Mouse (Mus musculus): ENCODE measurements around the gene Hspa1l. TPM values are rescaled to one million over a fixed set of nuclear protein-coding genes. Genes with fewer than 3 reads are reported as not detected.

Gene Hspa1l
- polyA plus RNA-seq, 1 experiment from 2014 or later, result 0.25 TPM

DNA sequence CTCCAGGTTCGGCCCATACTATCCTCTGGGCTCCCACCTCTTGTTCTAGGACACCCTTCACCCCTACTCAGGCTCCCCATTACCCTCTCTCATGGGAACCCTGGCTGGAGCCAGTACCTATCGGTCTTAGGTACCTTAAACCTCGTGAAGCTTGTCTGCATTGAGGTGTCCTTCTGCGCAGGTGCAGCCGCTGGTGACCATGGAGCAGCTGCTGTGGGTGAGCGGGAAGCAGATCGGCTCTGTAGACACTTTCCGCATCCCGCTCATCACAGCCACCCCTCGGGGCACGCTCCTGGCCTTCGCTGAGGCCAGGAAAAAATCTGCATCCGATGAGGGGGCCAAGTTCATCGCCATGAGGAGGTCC is 40.8 kb upstream of the Hspa1l start:
- WGBS, result 7% methylated on average over 14 of the region's 14 CpGs
- ATAC-seq, result 0 out of 2 replicates have a peak, but pooled peaks have one; percentile 2
- H3K4me2 ChIP-seq (replicated peaks; ENCODE audit: low read depth), result peak overlapping the region; percentile 95
- H3K4me1 ChIP-seq (replicated peaks; ENCODE audit: control insufficient read depth, insufficient read depth, low read length), result no peaks in the 10 kb centered on the region
- H3K9me3 ChIP-seq (ENCODE audit: control insufficient read depth), result no peaks in the 10 kb centered on the region
- H3K4me3 ChIP-seq (ENCODE audit: low read depth, low read length), result peak overlapping the region; percentile 77
- TF ChIP-seq CTCF (IDR thresholded peaks at IDR 0.05; ENCODE audit: low read depth), result no peak
- no peaks in the 10 kb centered on the region for H3K27me3 ChIP-seq (replicated peaks; ENCODE audit: control insufficient read depth, insufficient read depth, low read length)
- peak overlapping the region; percentile 80 for H3K27ac ChIP-seq (ENCODE audit: low read depth, low read length)
- peaks cover 43% of the 10 kb centered on the region for H3K36me3 ChIP-seq (ENCODE audit: control insufficient read depth, insufficient read depth)
- H3K9ac ChIP-seq (ENCODE audit: low read depth, low read length), result peak overlapping the region; percentile 77

DNA sequence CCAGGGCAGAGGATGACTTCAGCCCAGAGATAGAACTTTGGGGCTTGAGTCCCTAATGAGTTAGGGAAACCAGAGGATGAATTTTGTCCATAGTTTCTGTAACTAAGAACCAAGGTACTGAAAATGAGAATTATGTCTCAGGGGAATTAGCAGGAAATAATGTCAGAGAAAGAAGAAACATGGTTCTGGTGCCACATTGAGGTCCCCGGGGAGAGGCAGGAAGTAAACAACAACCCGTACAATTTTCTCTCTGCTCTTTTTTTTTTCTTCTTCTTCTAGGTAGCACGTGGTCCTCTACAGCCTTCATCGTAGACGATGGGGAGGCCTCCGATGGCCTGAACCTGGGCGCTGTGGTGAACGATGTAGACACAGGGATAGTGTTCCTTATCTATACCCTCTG is 40.2 kb upstream of the Hspa1l start:
- Histone ChIP-seq H3K4me3 (ENCODE audit: low read depth, low read length) (peak overlapping the region; percentile 77), H3K27me3 (replicated peaks; ENCODE audit: control insufficient read depth, insufficient read depth, low read length) (no peaks in the 10 kb centered on the region), H3K9ac (ENCODE audit: low read depth, low read length) (peak overlapping the region; percentile 77; the same call in 1 of the 2 replicates), H3K9me3 (ENCODE audit: control insufficient read depth) (no peaks in the 10 kb centered on the region), H3K36me3 (ENCODE audit: control insufficient read depth, insufficient read depth) (peaks cover 43% of the 10 kb centered on the region), H3K4me2 (replicated peaks; ENCODE audit: low read depth) (peak overlapping the region; percentile 95), H3K27ac (ENCODE audit: low read depth, low read length) (no peak overlapping the region), H3K4me1 (replicated peaks; ENCODE audit: control insufficient read depth, insufficient read depth, low read length) (no peaks in the 10 kb centered on the region)
- ATAC-seq, result no peak
- 36% methylated on average over 8 of the region's 8 CpGs for WGBS
- TF ChIP-seq CTCF (IDR thresholded peaks at IDR 0.05; ENCODE audit: low read depth), result no peak

DNA sequence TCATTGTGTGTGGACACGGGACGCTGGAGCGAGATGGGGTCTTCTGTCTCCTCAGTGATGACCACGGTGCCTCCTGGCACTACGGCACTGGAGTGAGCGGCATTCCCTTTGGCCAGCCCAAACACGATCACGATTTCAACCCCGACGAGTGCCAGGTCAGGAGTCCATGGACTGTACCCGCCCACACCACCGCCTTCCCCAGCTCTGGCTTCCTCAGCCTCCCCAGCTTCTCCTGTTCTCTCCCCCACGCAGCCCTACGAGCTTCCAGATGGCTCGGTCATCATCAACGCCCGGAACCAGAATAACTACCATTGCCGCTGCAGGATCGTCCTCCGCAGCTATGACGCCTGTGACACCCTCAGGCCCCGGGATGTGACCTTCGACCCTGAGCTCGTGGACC is 38.5 kb upstream of the Hspa1l start:
- peaks cover 31% of the 10 kb centered on the region for H3K36me3 ChIP-seq (ENCODE audit: control insufficient read depth, insufficient read depth)
- no peaks in the 10 kb centered on the region for H3K4me1 ChIP-seq (replicated peaks; ENCODE audit: control insufficient read depth, insufficient read depth, low read length)
- TF ChIP-seq CTCF (IDR thresholded peaks at IDR 0.05; ENCODE audit: low read depth), result no peak
- peak overlapping the region; percentile 95 for H3K4me2 ChIP-seq (replicated peaks; ENCODE audit: low read depth)
- 62% methylated on average over 24 of the region's 24 CpGs for WGBS
- H3K27ac ChIP-seq (ENCODE audit: low read depth, low read length), result no peak overlapping the region
- H3K9me3 ChIP-seq (ENCODE audit: control insufficient read depth), result no peaks in the 10 kb centered on the region
- H3K27me3 ChIP-seq (replicated peaks; ENCODE audit: control insufficient read depth, insufficient read depth, low read length), result no peaks in the 10 kb centered on the region
- H3K9ac ChIP-seq (ENCODE audit: low read depth, low read length), result peak overlapping the region; percentile 2; the same call in 1 of the 2 replicates
- ATAC-seq, result no peak
- H3K4me3 ChIP-seq (ENCODE audit: low read depth, low read length), result peak overlapping the region; percentile 23

DNA sequence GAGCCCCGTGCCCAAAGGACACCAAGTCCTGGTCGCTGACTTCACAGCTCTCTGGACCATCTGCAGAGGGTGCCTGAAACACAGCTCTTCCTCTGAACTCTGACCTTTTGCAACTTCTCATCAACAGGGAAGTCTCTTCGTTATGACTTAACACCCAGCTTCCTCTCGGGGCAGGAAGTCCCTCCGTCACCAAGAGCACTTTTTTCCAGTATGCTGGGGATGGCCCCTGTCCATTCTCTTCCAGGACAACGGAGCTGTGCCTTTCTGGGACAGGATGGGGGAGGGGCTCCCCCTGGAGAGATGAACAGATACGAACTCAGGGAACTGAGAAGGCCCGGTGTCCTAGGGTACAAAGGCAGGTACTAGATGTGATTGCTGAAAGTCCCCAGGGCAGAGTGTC is 37.7 kb upstream of the Hspa1l start:
- no peaks in the 10 kb centered on the region for H3K27me3 ChIP-seq (replicated peaks; ENCODE audit: control insufficient read depth, insufficient read depth, low read length)
- TF ChIP-seq CTCF (IDR thresholded peaks at IDR 0.05; ENCODE audit: low read depth), result no peak
- 0 out of 2 replicates have a peak overlapping the region, but pooled peaks have one; percentile 21 for H3K27ac ChIP-seq (ENCODE audit: low read depth, low read length)
- no peaks in the 10 kb centered on the region for H3K9me3 ChIP-seq (ENCODE audit: control insufficient read depth)
- H3K4me2 ChIP-seq (replicated peaks; ENCODE audit: low read depth), result peak overlapping the region; percentile 95
- H3K36me3 ChIP-seq (ENCODE audit: control insufficient read depth, insufficient read depth), result peaks cover 31% of the 10 kb centered on the region
- H3K4me3 ChIP-seq (ENCODE audit: low read depth, low read length), result peak overlapping the region; percentile 23; the same call in 1 of the 2 replicates
- no peak for ATAC-seq
- 42% methylated on average over 8 of the region's 8 CpGs for whole genome bisulfite sequencing
- H3K4me1 ChIP-seq (replicated peaks; ENCODE audit: control insufficient read depth, insufficient read depth, low read length), result no peaks in the 10 kb centered on the region
- H3K9ac ChIP-seq (ENCODE audit: low read depth, low read length), result peak overlapping the region; percentile 17; the same call in 1 of the 2 replicates

DNA sequence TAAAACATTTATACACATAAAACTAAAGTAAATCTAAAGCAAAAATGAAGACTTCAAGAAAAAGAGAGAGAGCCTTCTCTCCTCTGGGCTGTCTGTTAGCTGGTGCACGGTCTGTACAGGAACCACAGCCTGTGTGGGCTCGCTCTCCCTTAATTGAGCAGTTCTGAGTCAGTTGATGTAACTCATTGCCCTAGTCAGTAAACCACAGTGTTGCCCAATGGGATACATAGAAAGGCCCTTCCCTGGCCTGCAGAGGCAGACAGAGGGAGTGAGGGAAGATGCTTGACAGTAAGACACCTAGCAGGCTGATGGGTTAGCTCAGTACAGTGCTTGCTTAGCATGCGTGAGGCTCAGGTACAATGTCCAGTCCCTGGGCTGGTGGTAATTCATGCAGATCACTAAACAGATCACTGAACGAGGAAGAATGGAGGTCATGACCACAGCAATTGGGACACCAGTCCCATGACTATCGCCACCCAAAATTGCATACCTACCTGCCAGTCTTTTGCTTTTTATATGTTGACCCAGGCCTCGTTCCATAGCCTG is 34.5 kb upstream of the Hspa1l start:
- H3K4me2 ChIP-seq (replicated peaks; ENCODE audit: low read depth), result no peak overlapping the region
- no peak overlapping the region for H3K27ac ChIP-seq (ENCODE audit: low read depth, low read length)
- no peaks in the 10 kb centered on the region for H3K9me3 ChIP-seq (ENCODE audit: control insufficient read depth)
- H3K4me1 ChIP-seq (replicated peaks; ENCODE audit: control insufficient read depth, insufficient read depth, low read length), result 0 out of 2 replicates have a peak, but pooled peaks cover 4% of the 10 kb centered on the region
- no peak overlapping the region for H3K9ac ChIP-seq (ENCODE audit: low read depth, low read length)
- 67% methylated on average over 6 of the region's 6 CpGs for WGBS
- H3K27me3 ChIP-seq (replicated peaks; ENCODE audit: control insufficient read depth, insufficient read depth, low read length), result no peaks in the 10 kb centered on the region
- no peak for ATAC-seq
- no peak for TF ChIP-seq CTCF (IDR thresholded peaks at IDR 0.05; ENCODE audit: low read depth)
- H3K36me3 ChIP-seq (ENCODE audit: control insufficient read depth, insufficient read depth), result peaks cover 26% of the 10 kb centered on the region
- no peak overlapping the region for H3K4me3 ChIP-seq (ENCODE audit: low read depth, low read length)

DNA sequence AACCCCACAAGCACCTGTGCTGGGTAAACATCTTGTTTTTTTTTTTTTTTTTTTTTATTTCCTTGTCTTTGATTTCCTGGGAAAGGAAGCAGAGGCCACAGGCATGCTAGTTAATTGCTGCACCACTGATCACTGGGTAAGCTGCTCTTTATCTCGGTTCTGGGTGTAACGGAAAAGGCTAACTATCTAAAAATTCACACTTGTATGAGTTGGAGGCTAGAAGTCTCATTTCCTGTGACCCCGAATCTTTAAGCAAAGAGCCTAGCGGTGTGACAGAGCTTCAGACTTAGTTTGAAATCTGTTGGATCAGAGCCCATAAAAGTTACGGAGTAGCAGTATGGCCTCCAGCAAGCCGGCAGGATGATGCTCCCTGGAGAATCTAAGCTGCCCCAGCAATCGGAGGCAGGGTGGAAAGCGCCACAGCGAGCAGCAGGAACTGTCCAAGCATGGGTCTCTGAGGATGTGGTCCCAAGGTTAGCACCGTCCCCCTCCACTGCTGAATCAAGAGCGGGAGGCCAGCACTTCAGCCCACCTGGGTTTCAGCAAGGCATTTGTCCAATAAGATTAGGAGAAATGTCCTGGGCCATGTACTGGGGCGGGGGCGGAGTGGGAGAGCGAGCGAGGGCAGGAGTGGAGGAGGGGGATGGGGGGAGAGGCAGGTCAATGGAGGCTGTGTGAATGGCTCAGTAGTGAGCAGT is 31.0 kb upstream of the Hspa1l start:
- Histone ChIP-seq H3K4me1 (replicated peaks; ENCODE audit: control insufficient read depth, insufficient read depth, low read length) (peaks cover 7% of the 10 kb centered on the region; the same call in 1 of the 2 replicates), H3K36me3 (ENCODE audit: control insufficient read depth, insufficient read depth) (no peaks in the 10 kb centered on the region), H3K9me3 (ENCODE audit: control insufficient read depth) (no peaks in the 10 kb centered on the region), H3K4me3 (ENCODE audit: low read depth, low read length) (peak overlapping the region; percentile 16), H3K27me3 (replicated peaks; ENCODE audit: control insufficient read depth, insufficient read depth, low read length) (no peaks in the 10 kb centered on the region), H3K9ac (ENCODE audit: low read depth, low read length) (no peak overlapping the region), H3K4me2 (replicated peaks; ENCODE audit: low read depth) (peak overlapping the region; percentile 60), H3K27ac (ENCODE audit: low read depth, low read length) (peak overlapping the region; percentile 50)
- 13% methylated on average over 15 of the region's 15 CpGs for WGBS
- ATAC-seq, result no peak
- no peak for TF ChIP-seq CTCF (IDR thresholded peaks at IDR 0.05; ENCODE audit: low read depth)
